Mouse (Mus musculus) left cerebral cortex, adult 2 months (tissue): ENCODE data around the gene Man1a2. TPM values are rescaled to one million over a fixed set of nuclear protein-coding genes. Genes with fewer than 3 reads are reported as not detected.

Source experiments
- DNase-seq, 2 experiments: peaks; one replicate each; pipeline ENCODE4 v3.0.0; 2021 to 2022; ENCODE audit warnings: low spot score in 2 of 2, mixed read lengths in 1 of 2; ENCODE audit errors: extremely low spot score in 1 of 2
- H3K27ac ChIP-seq: fragments of 200-600 bp; 2 replicates; pipeline ENCODE4 v1.8.1; 2022
- H3K4me3 ChIP-seq: fragments of 200-600 bp; 2 replicates; pipeline ENCODE4 v1.8.1; 2022
- CTCF ChIP-seq: fragments of 200-600 bp; IDR thresholded peaks from 2 replicates; pipeline ENCODE4 v1.8.1; 2022; ENCODE audit warnings: antibody characterized with exemption, mild to moderate bottlenecking, moderate library complexity
- intact Hi-C: fragments of 180-260 bp; cut with DNase I; formaldehyde crosslinking; loops from one replicate; pipeline ENCODE4 v1.15.1; 2025
- total RNA-seq, 2 experiments: library from RNA; stranded (reverse); gene quantifications; 2 replicates each; pipeline ENCODE4 v1.2.3; 2021

The Man1a2 gene
- total RNA-seq, 2 experiments from 2014 or later = 166 to 170 TPM

DNA sequence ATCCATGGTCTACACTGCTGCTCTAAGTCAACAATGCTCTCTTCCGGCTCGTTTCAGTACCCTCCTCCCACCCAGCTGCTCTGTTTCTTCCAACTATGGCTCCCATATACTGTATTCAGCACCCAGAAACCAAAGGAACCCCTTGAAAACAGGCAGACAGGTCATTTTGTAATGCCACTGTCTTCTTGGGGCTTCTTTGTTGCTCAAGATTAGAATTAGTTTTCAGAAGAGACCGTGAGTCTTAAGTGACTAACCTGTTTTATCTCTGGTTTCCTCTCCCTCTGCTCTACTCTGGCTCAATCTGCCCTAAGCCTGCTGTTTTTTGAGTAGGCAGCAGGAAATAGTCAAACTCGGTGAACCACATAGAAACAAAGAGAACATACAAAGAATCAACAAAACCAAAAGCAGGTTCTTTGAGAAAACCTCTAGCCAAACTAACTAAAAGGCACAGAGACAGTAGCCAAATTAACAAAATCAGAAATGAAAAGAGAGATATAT lies 127.0 kb downstream of the Man1a2 start:
- Histone ChIP-seq H3K27ac (no peak overlapping the region), H3K4me3 (no peak overlapping the region)
- no peak for TF ChIP-seq CTCF
- intact Hi-C loops = loop anchor here (5.0 kb wide), 2 partner anchors 136 to 371 kb away; no protein-coding TSS in a partner anchor
- no peak for DNase-seq

DNA sequence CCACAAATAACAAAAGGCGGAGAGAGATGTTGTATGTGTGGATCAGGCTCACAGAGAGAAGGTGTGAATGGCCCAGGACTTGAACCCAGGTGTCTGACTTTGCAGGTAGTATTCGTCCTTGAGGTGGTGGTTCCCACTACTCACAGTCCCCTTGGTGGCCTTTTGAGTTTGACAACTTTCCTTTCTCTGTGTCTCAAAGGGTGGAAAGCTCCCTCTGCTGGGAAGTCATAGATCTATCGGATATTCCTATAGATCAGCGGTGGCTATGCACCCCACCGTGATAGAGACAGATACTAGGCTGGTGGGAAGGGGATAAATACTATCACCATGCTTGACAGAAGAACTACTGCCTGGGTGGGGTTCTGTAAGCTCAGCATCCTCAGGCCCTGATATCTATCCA lies 130.5 kb downstream of the Man1a2 start:
- H3K27ac ChIP-seq = no peak overlapping the region
- intact Hi-C loops = loop anchor here (2.0 to 5.0 kb wide), 3 partner anchors 133 to 368 kb away; no protein-coding TSS in a partner anchor
- H3K4me3 ChIP-seq = no peak overlapping the region
- peak; percentile 57 for TF ChIP-seq CTCF
- DNase-seq = no peak

DNA sequence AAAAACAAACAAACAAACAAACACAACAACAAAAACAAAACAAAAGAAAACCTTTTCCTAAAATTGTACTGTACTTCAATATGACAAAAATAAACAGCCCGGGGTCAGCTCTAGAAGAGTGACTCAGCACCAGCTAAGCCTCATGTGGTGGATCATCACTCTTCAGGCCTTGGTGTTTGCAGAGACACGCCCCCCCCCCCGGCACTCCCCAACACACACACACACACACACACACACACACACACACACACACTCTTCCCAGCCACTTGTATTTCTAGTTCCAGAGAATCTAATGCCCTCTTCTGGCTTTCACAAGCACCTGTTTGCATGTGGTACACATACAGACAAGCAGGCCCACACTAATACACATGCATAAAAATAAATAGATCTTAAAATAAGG lies 133.1 kb downstream of the Man1a2 start:
- intact Hi-C loops = no loop called here
- no peak for DNase-seq
- TF ChIP-seq CTCF = no peak
- Histone ChIP-seq H3K27ac (no peak overlapping the region), H3K4me3 (no peak overlapping the region)

DNA sequence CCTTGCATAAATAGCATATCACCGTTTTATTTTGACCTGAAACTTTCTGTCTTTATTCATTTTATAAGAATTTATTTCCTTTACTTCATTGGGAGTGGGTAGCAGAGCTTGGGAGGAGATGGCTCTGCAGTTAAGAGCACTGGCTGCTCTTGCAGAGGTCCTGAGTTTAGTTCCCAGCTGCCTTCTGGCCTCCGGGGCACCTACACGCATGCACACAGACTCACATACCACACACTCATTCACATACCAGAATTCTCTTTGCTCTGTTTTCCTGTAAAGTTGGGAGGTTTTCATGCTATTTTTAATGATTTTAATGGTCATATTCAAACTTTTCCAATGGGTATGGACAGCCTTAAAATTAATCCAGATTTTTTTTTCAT lies 137.4 kb downstream of the Man1a2 start:
- H3K4me3 ChIP-seq = no peak overlapping the region
- intact Hi-C loops = no loop called here
- H3K27ac ChIP-seq = no peak overlapping the region
- DNase-seq = no peak
- no peak for TF ChIP-seq CTCF

DNA sequence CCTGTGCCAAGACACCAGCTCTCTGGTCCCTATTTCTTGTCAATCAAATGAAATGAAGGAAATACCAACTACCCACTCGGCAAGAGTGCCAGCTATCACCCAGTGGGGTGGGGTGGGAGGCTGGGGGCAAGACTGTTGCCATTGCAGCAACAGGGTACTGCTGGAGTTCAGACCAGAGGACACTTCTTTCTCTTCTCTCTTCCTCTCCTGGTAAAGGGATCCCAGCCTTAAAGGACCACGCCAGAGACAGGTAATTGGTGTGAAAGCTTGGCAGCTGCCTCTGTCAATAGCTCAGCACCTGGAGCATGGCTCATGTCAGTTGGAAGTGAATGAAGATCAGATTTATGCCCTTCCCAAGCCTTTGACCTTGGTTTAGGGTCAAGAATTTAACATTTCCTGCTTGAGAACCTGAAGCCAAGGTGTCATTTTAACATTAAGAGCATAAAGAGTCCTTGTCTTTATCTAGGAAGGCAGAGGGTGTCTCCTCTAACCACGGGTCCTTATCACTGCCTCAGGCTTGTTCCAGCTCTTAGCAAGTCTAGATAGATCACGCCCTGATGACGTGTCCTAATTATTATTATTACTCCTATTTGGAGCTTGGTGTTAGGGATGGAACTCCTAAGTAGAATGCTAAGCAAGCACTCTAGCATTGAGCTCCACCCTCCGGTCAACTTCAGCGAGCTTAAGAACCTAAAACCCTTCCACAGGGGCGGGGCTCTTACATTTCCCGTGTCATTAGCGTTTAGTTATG lies 138.0 kb downstream of the Man1a2 start:
- Histone ChIP-seq H3K4me3 (no peak overlapping the region), H3K27ac (no peak overlapping the region)
- no peak for TF ChIP-seq CTCF
- intact Hi-C loops = no loop called here
- no peak for DNase-seq

DNA sequence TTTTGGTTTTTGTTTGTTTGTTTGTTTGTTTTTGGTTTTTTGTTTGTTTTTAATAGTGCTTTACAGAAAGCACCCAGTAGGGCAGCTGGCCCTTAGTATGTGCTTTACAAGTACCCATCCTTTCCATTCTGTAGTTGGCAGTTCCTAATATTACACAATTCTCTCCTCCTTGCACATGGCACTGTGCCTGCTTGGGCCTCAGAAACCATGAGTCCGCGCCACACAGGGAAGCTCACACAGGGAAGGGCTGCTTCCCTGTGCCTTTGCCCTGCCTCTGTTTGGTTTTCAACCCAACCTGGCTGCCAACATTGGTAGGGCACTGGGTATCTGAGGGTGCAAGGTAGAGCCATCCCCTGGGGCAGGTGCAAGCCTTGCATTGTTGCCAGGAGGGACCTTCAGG lies 148.6 kb downstream of the Man1a2 start:
- no peak overlapping the region for H3K4me3 ChIP-seq
- no peak for DNase-seq
- TF ChIP-seq CTCF = no peak
- H3K27ac ChIP-seq = no peak overlapping the region
- intact Hi-C loops = no loop called here

DNA sequence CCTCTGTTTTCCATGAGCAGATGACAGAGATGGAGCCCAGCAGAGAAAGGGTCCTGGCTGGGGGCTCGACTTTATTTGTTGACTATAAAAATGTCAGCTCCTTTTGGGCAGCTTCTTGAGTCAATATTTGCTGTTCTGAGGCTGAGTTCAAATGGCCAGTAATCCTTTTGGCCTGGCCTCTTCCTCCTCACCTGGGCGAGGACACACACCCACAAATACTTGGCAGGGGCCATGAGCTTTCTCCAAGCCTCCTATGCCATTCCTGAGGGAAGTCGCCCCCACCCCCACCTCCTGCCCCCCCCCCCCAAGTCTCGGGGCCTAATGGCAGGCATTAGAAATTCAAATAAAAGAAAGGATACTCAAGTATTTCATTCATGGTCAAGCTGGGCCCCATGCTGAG lies 149.4 kb downstream of the Man1a2 start:
- intact Hi-C loops = no loop called here
- Histone ChIP-seq H3K4me3 (no peak overlapping the region), H3K27ac (no peak overlapping the region)
- TF ChIP-seq CTCF = no peak
- no peak for DNase-seq

DNA sequence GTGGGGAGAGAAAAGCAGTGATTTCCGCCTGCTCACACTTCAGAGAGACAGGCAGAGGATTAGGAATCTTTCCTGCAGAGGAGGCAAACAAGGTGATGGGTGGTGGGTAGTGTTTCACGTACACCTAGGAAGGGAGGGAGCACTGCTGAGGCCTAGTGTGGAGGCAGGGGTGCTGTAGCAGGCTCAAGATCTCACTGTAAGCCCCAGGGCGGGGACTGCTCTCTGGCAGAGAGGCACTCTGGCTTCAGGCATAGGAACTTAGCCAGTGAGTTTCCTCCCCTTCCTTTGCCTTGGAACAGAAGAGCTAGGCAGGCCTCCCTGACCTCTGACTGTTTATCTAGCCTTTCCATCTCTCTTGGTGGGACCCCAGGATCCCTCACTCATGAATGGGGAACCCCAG lies 150.0 kb downstream of the Man1a2 start:
- no peak overlapping the region for H3K4me3 ChIP-seq
- no peak overlapping the region for H3K27ac ChIP-seq
- no peak for TF ChIP-seq CTCF
- intact Hi-C loops = no loop called here
- no peak for DNase-seq

DNA sequence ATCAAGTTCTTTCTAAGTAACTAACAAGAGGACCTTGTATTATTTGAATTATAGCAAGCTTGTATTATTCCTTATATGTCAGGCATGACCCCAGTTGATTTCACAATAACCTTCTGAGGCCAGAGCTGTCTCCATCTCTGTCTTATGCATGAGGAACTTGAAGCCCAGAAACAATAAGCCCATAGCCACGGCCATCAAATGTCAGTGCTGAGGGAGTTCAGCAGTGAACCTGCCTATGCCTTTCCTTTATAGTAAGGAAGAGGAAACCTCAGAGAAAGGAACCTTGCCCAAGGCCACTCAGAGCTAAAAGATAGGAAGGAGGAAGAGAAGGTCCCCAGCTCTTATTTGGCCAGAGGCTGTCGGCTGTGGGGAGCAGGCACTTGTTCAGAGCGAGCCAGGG lies 150.9 kb downstream of the Man1a2 start:
- intact Hi-C loops = no loop called here
- DNase-seq = no peak
- Histone ChIP-seq H3K27ac (no peak overlapping the region), H3K4me3 (no peak overlapping the region)
- no peak for TF ChIP-seq CTCF

DNA sequence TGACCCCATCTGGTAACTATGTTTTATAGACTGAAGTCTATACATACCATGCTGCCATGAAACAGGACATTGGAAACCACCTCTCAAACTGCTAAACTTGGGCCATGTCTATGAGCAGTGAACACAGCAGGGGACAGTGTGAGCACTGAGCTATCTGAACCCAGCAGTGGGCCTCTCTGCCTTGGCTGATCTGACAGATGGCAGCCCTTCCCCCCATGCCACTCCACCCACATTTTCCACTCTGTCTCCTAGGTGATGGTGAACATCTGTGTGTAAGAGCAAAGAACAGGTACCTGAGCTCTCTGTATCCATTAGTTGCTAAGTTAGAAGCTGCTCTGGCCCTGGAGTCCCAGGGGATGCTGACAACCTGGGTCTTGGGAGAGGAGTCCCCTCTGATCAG lies 151.9 kb downstream of the Man1a2 start:
- no peak for TF ChIP-seq CTCF
- Histone ChIP-seq H3K27ac (no peak overlapping the region), H3K4me3 (no peak overlapping the region)
- DNase-seq = no peak
- intact Hi-C loops = no loop called here

DNA sequence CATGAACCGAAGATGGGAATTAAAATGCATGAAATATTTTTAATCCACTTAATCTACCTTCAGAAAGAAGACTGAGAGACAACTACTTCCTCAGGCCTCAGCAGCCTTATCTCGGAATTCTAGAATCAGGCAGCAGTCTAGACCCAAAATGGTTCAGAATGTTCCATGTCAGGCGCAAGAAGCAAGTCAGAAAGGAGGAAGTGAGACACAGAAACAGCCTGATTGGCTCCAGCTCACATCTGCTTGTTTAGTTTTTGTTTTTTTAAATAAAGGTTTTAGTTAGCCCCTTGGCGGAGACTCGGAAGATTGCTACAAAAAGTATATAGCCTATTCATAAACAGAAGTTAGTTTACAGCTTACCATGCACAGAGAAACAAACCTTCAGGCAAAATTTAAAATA lies 154.4 kb downstream of the Man1a2 start:
- H3K27ac ChIP-seq = no peak overlapping the region
- TF ChIP-seq CTCF = no peak
- DNase-seq = no peak
- H3K4me3 ChIP-seq = no peak overlapping the region
- intact Hi-C loops = no loop called here

DNA sequence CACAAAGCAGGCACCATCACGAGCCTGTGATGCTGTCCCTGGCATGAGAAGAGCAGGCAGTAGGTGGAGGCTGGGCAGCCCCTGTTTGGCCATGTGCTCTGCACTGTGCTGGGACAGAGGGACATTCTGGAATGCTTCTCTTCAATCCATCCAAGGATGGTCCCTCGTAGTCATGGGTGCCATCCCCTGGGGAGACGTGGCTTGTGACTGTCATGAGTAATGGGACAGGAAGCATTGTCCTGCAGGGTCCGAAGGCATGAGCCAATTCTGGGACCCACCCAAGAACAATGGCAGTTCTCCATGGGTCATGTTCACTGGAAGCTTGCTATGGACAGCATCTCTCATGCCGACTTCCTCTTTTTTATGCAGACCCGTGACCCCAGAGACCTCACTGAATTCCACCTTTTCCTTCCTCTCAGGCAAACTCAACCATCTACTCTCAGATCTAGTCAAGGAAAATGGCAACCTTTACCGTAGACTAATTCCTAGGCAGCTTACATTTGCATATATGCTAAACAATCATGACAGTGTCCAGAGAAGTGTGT lies 155.0 kb downstream of the Man1a2 start:
- no peak for DNase-seq
- Histone ChIP-seq H3K27ac (no peak overlapping the region), H3K4me3 (no peak overlapping the region)
- no peak for TF ChIP-seq CTCF
- intact Hi-C loops = no loop called here

DNA sequence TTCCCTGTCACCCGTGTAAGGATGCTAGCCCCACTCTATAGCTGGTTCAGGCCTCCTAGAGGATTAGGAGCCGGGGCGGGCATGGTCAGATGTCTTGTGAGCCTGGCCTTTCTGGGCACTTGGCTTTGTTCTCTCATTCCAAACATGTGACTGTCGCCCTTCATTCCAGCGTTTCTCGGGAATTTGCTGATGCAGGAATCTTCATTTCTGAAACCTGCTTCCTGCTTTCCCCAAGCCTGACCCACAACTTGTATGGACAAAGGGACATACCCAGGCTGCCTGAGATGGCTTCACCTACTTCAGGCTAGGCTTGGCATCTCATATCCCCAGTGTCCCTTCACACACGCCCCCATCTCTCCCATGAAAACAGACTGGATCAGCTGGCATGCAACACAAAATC lies 162.6 kb downstream of the Man1a2 start:
- intact Hi-C loops = no loop called here
- H3K27ac ChIP-seq = no peak overlapping the region
- H3K4me3 ChIP-seq = no peak overlapping the region
- DNase-seq = no peak
- no peak for TF ChIP-seq CTCF
